Mouse (Mus musculus) urinary bladder, postnatal 14 days (tissue): ENCODE measurements around the gene Utp4.
"Not testable (repeated sequence)": the region's sequence is repeated elsewhere in the genome, so short reads cannot be mapped to it uniquely, and the experiment has no call there.

Experiments used
- DNase-seq: peaks from one replicate; pipeline ENCODE4 v3.0.0; 2021; ENCODE audit warnings: low spot score

Gene Utp4

GRCm38 (mm10) chr8:106893481-106894156 lies at the start of gene Utp4:
Gene Utp4 (plus strand): TSS chr8:106893636.
- peak; percentile 87 for DNase-seq

- DNase-seq = no peak
Observed at GRCm38 (mm10) chr8:106850034-106850433, 43.4 kb upstream of the Utp4 start.

GRCm38 (mm10) chr8:106854534-106855241 lies 38.7 kb upstream of the Utp4 start:
- no peak for DNase-seq

- no peak for DNase-seq
Observed at GRCm38 (mm10) chr8:106855242-106855562, 38.2 kb upstream of the Utp4 start.

GRCm38 (mm10) chr8:106862845-106863244 lies 30.6 kb upstream of the Utp4 start:
- DNase-seq = no peak

GRCm38 (mm10) chr8:106865354-106865753 lies 28.1 kb upstream of the Utp4 start:
- no peak for DNase-seq

GRCm38 (mm10) chr8:106870051-106870450 lies 23.4 kb upstream of the Utp4 start, which contains the start of gene Has3:
Gene Has3 (plus strand): TSS chr8:106870242.
- DNase-seq = peak; percentile 37

- DNase-seq = peak; percentile 68
Observed at GRCm38 (mm10) chr8:106870537-106871327, 22.7 kb upstream of the Utp4 start.

- no peak for DNase-seq
Observed at GRCm38 (mm10) chr8:106871328-106871926, 22.0 kb upstream of the Utp4 start.

GRCm38 (mm10) chr8:106871931-106872371 lies 21.5 kb upstream of the Utp4 start:
- peak; percentile 70 for DNase-seq

- DNase-seq = no peak
Observed at GRCm38 (mm10) chr8:106872454-106873034, 20.9 kb upstream of the Utp4 start.

GRCm38 (mm10) chr8:106880121-106880707 lies 13.2 kb upstream of the Utp4 start:
- DNase-seq = no peak

- not testable (repeated sequence) for DNase-seq
Observed at GRCm38 (mm10) chr8:106884094-106884493, 9.3 kb upstream of the Utp4 start.

- DNase-seq = not testable (repeated sequence)
Observed at GRCm38 (mm10) chr8:106884826-106885400, 8.5 kb upstream of the Utp4 start.

- peak; percentile 81 for DNase-seq
Observed at GRCm38 (mm10) chr8:106887336-106888189, 5.9 kb upstream of the Utp4 start.

- DNase-seq = no peak
Observed at GRCm38 (mm10) chr8:106888803-106889202, 4.6 kb upstream of the Utp4 start.

GRCm38 (mm10) chr8:106892210-106892805 lies 1.1 kb upstream of the Utp4 start:
- DNase-seq = no peak

GRCm38 (mm10) chr8:106892806-106893451 lies 507 bp upstream of the Utp4 start:
- DNase-seq = no peak

- no peak for DNase-seq
Observed at GRCm38 (mm10) chr8:106899473-106899872, 6.0 kb downstream of the Utp4 start.
